Mouse (Mus musculus): ENCODE measurements around the gene Actr3b. TPM values are rescaled to one million over a fixed set of nuclear protein-coding genes. Genes with fewer than 3 reads are reported as not detected.
"Not testable (repeated sequence)": the region's sequence is repeated elsewhere in the genome, so short reads cannot be mapped to it uniquely, and the experiment has no call there.

Gene Actr3b
- polyA plus RNA-seq, 1 experiment = 55.1 TPM

- WGBS = 65% methylated on average over 2 of the region's 2 CpGs
- peak; percentile 36 to 38 for DNase-seq
- Histone ChIP-seq H3K27ac (ENCODE audit: insufficient read depth, low read length) (no peak overlapping the region), H3K4me1 (ENCODE audit: control insufficient read depth, insufficient read depth, low read length) (no peaks in the 10 kb centered on the region), H3K4me3 (replicated peaks; ENCODE audit: insufficient read depth, low read depth, low read length) (no peak overlapping the region), H3K27me3 (ENCODE audit: control insufficient read depth, insufficient read depth, low read length) (no peaks in the 10 kb centered on the region; the same call in 1 of the 2 replicates)
- no peak for TF ChIP-seq POLR2A (IDR thresholded peaks at IDR 0.05; ENCODE audit: borderline replicate concordance, insufficient read depth, low read length)
- TF ChIP-seq CTCF (IDR thresholded peaks at IDR 0.05; ENCODE audit: borderline replicate concordance, insufficient read depth, low read depth, low read length) = peak; percentile 53; the same call in 1 of the 2 replicates
Measured at GRCm38 (mm10) chr5:25873046-25873445, 113.2 kb downstream of the Actr3b start.

- H3K27me3 ChIP-seq (ENCODE audit: control insufficient read depth, insufficient read depth, low read length); H3K27ac ChIP-seq (ENCODE audit: insufficient read depth, low read length); DNase-seq: not testable (repeated sequence)
Measured at GRCm38 (mm10) chr5:25875927-25876326, 116.1 kb downstream of the Actr3b start.

GRCm38 (mm10) chr5:25877281-25877680, 117.5 kb downstream of the Actr3b start:
- Histone ChIP-seq H3K4me3 (replicated peaks; ENCODE audit: insufficient read depth, low read depth, low read length) (no peak overlapping the region), H3K27me3 (ENCODE audit: control insufficient read depth, insufficient read depth, low read length) (no peaks in the 10 kb centered on the region), H3K27ac (ENCODE audit: insufficient read depth, low read length) (no peak overlapping the region), H3K4me1 (ENCODE audit: control insufficient read depth, insufficient read depth, low read length) (no peaks in the 10 kb centered on the region)
- WGBS = 75% methylated on average over 5 of the region's 5 CpGs
- DNase-seq = no peak
- TF ChIP-seq POLR2A (IDR thresholded peaks at IDR 0.05; ENCODE audit: borderline replicate concordance, insufficient read depth, low read length) (no peak), CTCF (IDR thresholded peaks at IDR 0.05; ENCODE audit: borderline replicate concordance, insufficient read depth, low read depth, low read length) (no peak)

More at GRCm38 (mm10) chr5:25875927-25876326, 116.1 kb downstream of the Actr3b start:
- H3K4me3 ChIP-seq (replicated peaks; ENCODE audit: insufficient read depth, low read depth, low read length); H3K4me1 ChIP-seq (ENCODE audit: control insufficient read depth, insufficient read depth, low read length): not testable (repeated sequence)

- no peak overlapping the region for H3K27ac ChIP-seq (ENCODE audit: insufficient read depth, low read length)
- no peak for DNase-seq
- WGBS = 85% methylated on average over 3 of the region's 3 CpGs
- no peak overlapping the region for H3K4me3 ChIP-seq (replicated peaks; ENCODE audit: insufficient read depth, low read depth, low read length)
- no peak for TF ChIP-seq CTCF (IDR thresholded peaks at IDR 0.05; ENCODE audit: borderline replicate concordance, insufficient read depth, low read depth, low read length)
- no peak for TF ChIP-seq POLR2A (IDR thresholded peaks at IDR 0.05; ENCODE audit: borderline replicate concordance, insufficient read depth, low read length)
- H3K27me3 ChIP-seq (ENCODE audit: control insufficient read depth, insufficient read depth, low read length) = no peaks in the 10 kb centered on the region
- no peaks in the 10 kb centered on the region for H3K4me1 ChIP-seq (ENCODE audit: control insufficient read depth, insufficient read depth, low read length)
Measured at GRCm38 (mm10) chr5:25877996-25878395, 118.2 kb downstream of the Actr3b start.

- no peak overlapping the region for H3K4me3 ChIP-seq (replicated peaks; ENCODE audit: insufficient read depth, low read depth, low read length)
- no peak for TF ChIP-seq CTCF (IDR thresholded peaks at IDR 0.05; ENCODE audit: borderline replicate concordance, insufficient read depth, low read depth, low read length)
- TF ChIP-seq POLR2A (IDR thresholded peaks at IDR 0.05; ENCODE audit: borderline replicate concordance, insufficient read depth, low read length) = no peak
- WGBS = 87% methylated on average over 3 of the region's 3 CpGs
- H3K4me1 ChIP-seq (ENCODE audit: control insufficient read depth, insufficient read depth, low read length) = no peaks in the 10 kb centered on the region
- H3K27ac ChIP-seq (ENCODE audit: insufficient read depth, low read length) = no peak overlapping the region
- no peak for DNase-seq
- no peaks in the 10 kb centered on the region for H3K27me3 ChIP-seq (ENCODE audit: control insufficient read depth, insufficient read depth, low read length)
Measured at GRCm38 (mm10) chr5:25886708-25887107, 126.9 kb downstream of the Actr3b start.

- WGBS = 8% methylated on average over 3 of the region's 3 CpGs
- H3K27ac ChIP-seq (ENCODE audit: insufficient read depth, low read length) = no peak overlapping the region
- H3K4me3 ChIP-seq (replicated peaks; ENCODE audit: insufficient read depth, low read depth, low read length) = no peak overlapping the region
- DNase-seq = peak; percentile 18 to 19
- TF ChIP-seq POLR2A (IDR thresholded peaks at IDR 0.05; ENCODE audit: borderline replicate concordance, insufficient read depth, low read length) (no peak), CTCF (IDR thresholded peaks at IDR 0.05; ENCODE audit: borderline replicate concordance, insufficient read depth, low read depth, low read length) (no peak)
- H3K4me1 ChIP-seq (ENCODE audit: control insufficient read depth, insufficient read depth, low read length) = no peaks in the 10 kb centered on the region
- no peaks in the 10 kb centered on the region for H3K27me3 ChIP-seq (ENCODE audit: control insufficient read depth, insufficient read depth, low read length)
Measured at GRCm38 (mm10) chr5:25889746-25890382, 130.1 kb downstream of the Actr3b start.

- Histone ChIP-seq H3K27ac (ENCODE audit: insufficient read depth, low read length) (no peak overlapping the region), H3K4me1 (ENCODE audit: control insufficient read depth, insufficient read depth, low read length) (no peaks in the 10 kb centered on the region), H3K4me3 (replicated peaks; ENCODE audit: insufficient read depth, low read depth, low read length) (no peak overlapping the region), H3K27me3 (ENCODE audit: control insufficient read depth, insufficient read depth, low read length) (no peaks in the 10 kb centered on the region)
- DNase-seq = peak; percentile 92 to 93
- TF ChIP-seq CTCF (IDR thresholded peaks at IDR 0.05; ENCODE audit: borderline replicate concordance, insufficient read depth, low read depth, low read length) (peak; percentile 20; the same call in 1 of the 2 replicates), POLR2A (IDR thresholded peaks at IDR 0.05; ENCODE audit: borderline replicate concordance, insufficient read depth, low read length) (no peak)
- WGBS = 36% methylated on average over 1 of the region's 1 CpGs
Measured at GRCm38 (mm10) chr5:25891321-25891720, 131.5 kb downstream of the Actr3b start.

Other genes with a start within 250 kb of the Actr3b start
- 0.13 TPM in 1 of 2 replicates, not detected in the other for gene Cct8l1, start 243.9 kb upstream of the Actr3b start, polyA plus RNA-seq (2012; rRNA removed)
- 9.6 and 10.4 TPM in 2 replicates for gene Xrcc2, start 54.2 kb upstream of the Actr3b start, polyA plus RNA-seq (2012; rRNA removed)
- gene Gm21663, start 182.4 kb downstream of the Actr3b start, polyA plus RNA-seq (2012; rRNA removed) = not detected in 2 replicates
- 0.10 TPM in 1 of 2 replicates, not detected in the other for gene Gm21671, start 194.4 kb downstream of the Actr3b start, polyA plus RNA-seq (2012; rRNA removed)
- gene Gm21680, start 212.7 kb downstream of the Actr3b start, polyA plus RNA-seq (2012; rRNA removed) = not detected in 2 replicates
- gene Gm21698, start 228.7 kb downstream of the Actr3b start, polyA plus RNA-seq (2012; rRNA removed) = 0.03 and 0.25 TPM in 2 replicates
- gene Gm1979, start 244.8 kb downstream of the Actr3b start, polyA plus RNA-seq (2012; rRNA removed) = 0.14 TPM in 1 of 2 replicates, not detected in the other